Mouse (Mus musculus): ENCODE data around the gene Trib2.

Trib2 gene

GRCm38 (mm10) chr12:15761453-15762116 lies 55.1 kb downstream of the Trib2 start:
- no peak for DNase-seq (ENCODE audit: low read depth)

GRCm38 (mm10) chr12:15760684-15761083 lies 56.0 kb downstream of the Trib2 start:
- DNase-seq (ENCODE audit: low read depth), result no peak

GRCm38 (mm10) chr12:15758866-15759265 lies 57.9 kb downstream of the Trib2 start:
- DNase-seq (ENCODE audit: low read depth), result no peak

- DNase-seq (ENCODE audit: low read depth), result no peak
Observed at GRCm38 (mm10) chr12:15757351-15757750, 59.4 kb downstream of the Trib2 start.

- no peak for DNase-seq (ENCODE audit: low read depth)
Observed at GRCm38 (mm10) chr12:15755030-15755690, 61.6 kb downstream of the Trib2 start.

- no peak for DNase-seq (ENCODE audit: low read depth)
Observed at GRCm38 (mm10) chr12:15754602-15755001, 62.1 kb downstream of the Trib2 start.

GRCm38 (mm10) chr12:15749646-15750195 lies 67.0 kb downstream of the Trib2 start:
- no peak for DNase-seq (ENCODE audit: low read depth)

- no peak for DNase-seq (ENCODE audit: low read depth)
Observed at GRCm38 (mm10) chr12:15745752-15746151, 71.0 kb downstream of the Trib2 start.

All from c-Kit-positive CD71-negative TER-119-negative erythroid progenitor cells, embryonic 14.5 days (primary cell).